Mouse (Mus musculus): ENCODE results near the gene Kynu. TPM values are rescaled to one million over a fixed set of nuclear protein-coding genes. Genes with fewer than 3 reads are reported as not detected.
A peak's percentile ranks its signal among the peaks of the same experiment; 100 is the strongest.

The Kynu gene
- polyA plus RNA-seq, 1 experiment from 2014 or later: 2.4 TPM

DNA sequence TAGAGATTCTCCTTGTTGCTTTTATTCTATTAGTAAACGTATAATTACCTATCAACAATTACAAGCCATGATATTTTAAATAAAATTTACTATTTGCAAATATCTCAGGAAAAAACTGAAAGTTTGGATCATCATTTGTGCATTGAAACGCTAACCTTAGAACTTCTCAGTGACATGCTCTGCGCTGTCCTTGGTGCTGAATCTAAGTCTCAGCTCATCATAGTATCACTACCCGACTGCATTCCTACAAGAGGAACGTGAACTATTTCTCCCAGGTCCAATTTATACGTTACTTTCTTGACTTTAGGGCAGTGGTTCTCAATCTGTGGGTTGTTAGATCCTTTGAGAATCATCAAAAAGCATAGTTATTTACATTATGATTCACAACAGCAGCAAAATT, 58.4 kb downstream of the Kynu start:
- DNase-seq (ENCODE audit: low spot score) (peak; percentile 82), ATAC-seq (replicated peaks; ENCODE audit: low FRiP score, low TSS enrichment, low read depth) (no peak)
- no peak overlapping the region for H3K9ac ChIP-seq (ENCODE audit: low read length)
- no peaks in the 10 kb centered on the region for H3K36me3 ChIP-seq (ENCODE audit: control insufficient read depth, insufficient read depth, low read length)
- 4% methylated on average over 6 of the region's 6 CpGs for WGBS
- H3K27ac ChIP-seq (ENCODE audit: low read depth): no peak overlapping the region
- no peak overlapping the region for H3K4me3 ChIP-seq (ENCODE audit: low read depth, low read length)
- H3K9me3 ChIP-seq (ENCODE audit: control insufficient read depth, low read length): no peaks in the 10 kb centered on the region
- H3K4me1 ChIP-seq (replicated peaks; ENCODE audit: control insufficient read depth, insufficient read depth, low read length): no peaks in the 10 kb centered on the region
- H3K4me2 ChIP-seq (ENCODE audit: low read length): no peak overlapping the region
- no peaks in the 10 kb centered on the region for H3K27me3 ChIP-seq (replicated peaks; ENCODE audit: control insufficient read depth, insufficient read depth, low read length)

DNA sequence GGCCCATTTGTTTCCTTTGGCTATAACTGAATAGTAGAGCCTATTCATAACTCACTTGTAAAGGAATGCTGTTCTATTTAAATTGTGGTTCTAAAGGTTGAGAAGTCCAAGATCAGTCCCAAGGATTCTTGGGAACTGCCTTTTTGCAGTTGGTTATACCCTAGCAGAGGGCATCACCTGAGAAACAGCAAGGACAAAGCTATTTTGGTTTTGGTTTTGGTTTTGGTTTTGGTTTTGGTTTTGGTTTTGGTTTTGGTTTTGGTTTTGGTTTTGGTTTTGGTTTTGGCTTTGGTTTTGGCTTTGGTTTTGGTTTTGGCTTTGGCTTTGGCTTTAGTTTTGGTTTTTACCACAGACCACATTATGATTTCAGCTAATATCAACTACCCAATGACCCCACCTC, 66.0 kb downstream of the Kynu start:
- H3K27ac ChIP-seq (ENCODE audit: low read depth): no peak overlapping the region
- H3K9me3 ChIP-seq (ENCODE audit: control insufficient read depth, low read length): no peaks in the 10 kb centered on the region
- no peaks in the 10 kb centered on the region for H3K27me3 ChIP-seq (replicated peaks; ENCODE audit: control insufficient read depth, insufficient read depth, low read length)
- ATAC-seq (replicated peaks; ENCODE audit: low FRiP score, low TSS enrichment, low read depth) (no peak), DNase-seq (ENCODE audit: low spot score) (no peak)
- H3K4me1 ChIP-seq (replicated peaks; ENCODE audit: control insufficient read depth, insufficient read depth, low read length): no peaks in the 10 kb centered on the region
- H3K4me2 ChIP-seq (ENCODE audit: low read length): no peak overlapping the region
- H3K4me3 ChIP-seq (ENCODE audit: low read depth, low read length): no peak overlapping the region
- H3K36me3 ChIP-seq (ENCODE audit: control insufficient read depth, insufficient read depth, low read length): no peaks in the 10 kb centered on the region
- no peak overlapping the region for H3K9ac ChIP-seq (ENCODE audit: low read length)

DNA sequence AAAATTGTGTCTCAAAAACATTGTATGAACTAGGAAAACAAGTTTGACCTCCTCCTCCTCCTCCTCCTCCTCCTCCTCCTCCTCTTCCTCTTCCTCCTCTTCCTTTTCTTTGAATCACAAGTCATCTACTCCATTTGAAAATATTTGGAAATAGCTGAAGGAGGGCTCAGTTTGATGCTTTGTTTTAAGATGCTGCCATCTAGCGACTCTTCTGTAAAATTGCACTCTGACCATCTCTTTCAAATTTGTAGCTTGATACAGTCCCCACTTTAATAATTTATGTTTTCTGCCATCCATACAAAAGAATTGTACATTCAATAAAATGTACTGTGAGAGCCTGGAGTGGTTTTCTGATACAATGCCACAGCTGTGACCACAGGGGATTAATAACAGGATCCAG, 67.7 kb downstream of the Kynu start:
- no peak for ATAC-seq (replicated peaks; ENCODE audit: low FRiP score, low TSS enrichment, low read depth)
- H3K27ac ChIP-seq (ENCODE audit: low read depth): no peak overlapping the region
- no peak for DNase-seq (ENCODE audit: low spot score)
- 0% methylated on average over 1 of the region's 1 CpGs for WGBS
- H3K9me3 ChIP-seq (ENCODE audit: control insufficient read depth, low read length): no peaks in the 10 kb centered on the region
- H3K4me3 ChIP-seq (ENCODE audit: low read depth, low read length): no peak overlapping the region
- no peaks in the 10 kb centered on the region for H3K36me3 ChIP-seq (ENCODE audit: control insufficient read depth, insufficient read depth, low read length)
- no peak overlapping the region for H3K9ac ChIP-seq (ENCODE audit: low read length)
- no peaks in the 10 kb centered on the region for H3K27me3 ChIP-seq (replicated peaks; ENCODE audit: control insufficient read depth, insufficient read depth, low read length)
- no peaks in the 10 kb centered on the region for H3K4me1 ChIP-seq (replicated peaks; ENCODE audit: control insufficient read depth, insufficient read depth, low read length)
- H3K4me2 ChIP-seq (ENCODE audit: low read length): no peak overlapping the region

DNA sequence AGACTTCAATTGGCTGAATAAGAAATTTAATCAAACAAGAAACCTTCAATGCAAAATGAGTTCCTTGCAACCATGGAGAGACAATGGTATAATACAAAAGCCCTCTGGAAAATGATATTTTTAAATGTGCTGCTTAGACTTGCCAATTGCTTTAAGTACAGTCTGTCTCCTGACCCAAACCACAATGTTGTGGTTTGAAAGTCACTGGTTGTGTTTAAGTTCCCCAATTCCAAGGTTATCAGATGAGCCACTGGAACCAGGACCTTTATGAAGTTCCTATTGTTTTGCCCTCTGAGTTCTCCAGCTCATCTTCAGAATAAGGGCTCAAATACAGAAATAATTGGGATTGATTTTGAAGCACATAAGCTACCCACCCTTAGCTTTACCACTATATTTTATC, 76.7 kb downstream of the Kynu start:
- Histone ChIP-seq H3K4me3 (ENCODE audit: low read depth, low read length) (no peak overlapping the region), H3K4me2 (ENCODE audit: low read length) (no peak overlapping the region), H3K9ac (ENCODE audit: low read length) (no peak overlapping the region), H3K4me1 (replicated peaks; ENCODE audit: control insufficient read depth, insufficient read depth, low read length) (no peaks in the 10 kb centered on the region), H3K27me3 (replicated peaks; ENCODE audit: control insufficient read depth, insufficient read depth, low read length) (no peaks in the 10 kb centered on the region), H3K27ac (ENCODE audit: low read depth) (no peak overlapping the region), H3K36me3 (ENCODE audit: control insufficient read depth, insufficient read depth, low read length) (no peaks in the 10 kb centered on the region), H3K9me3 (ENCODE audit: control insufficient read depth, low read length) (no peaks in the 10 kb centered on the region)
- DNase-seq (ENCODE audit: low spot score): no peak
- no peak for ATAC-seq (replicated peaks; ENCODE audit: low FRiP score, low TSS enrichment, low read depth)

DNA sequence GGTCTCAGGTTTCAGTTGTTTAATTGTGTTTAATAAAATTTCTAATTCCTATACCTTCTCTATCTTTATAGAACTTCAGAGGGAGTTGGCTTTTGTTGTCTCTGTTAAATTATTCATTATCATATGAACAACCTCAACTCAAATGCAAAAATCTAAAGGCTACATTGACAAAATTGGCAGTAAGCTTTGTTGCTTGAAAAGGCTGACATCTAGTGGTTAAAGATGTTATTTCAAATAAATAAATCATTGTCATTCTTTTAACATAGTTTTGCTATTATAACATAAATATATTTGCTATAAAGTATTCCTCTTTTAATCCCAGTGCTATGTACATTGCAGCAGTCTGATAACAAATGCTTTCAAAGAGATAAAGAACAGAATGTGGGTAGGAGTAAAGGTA, 81.4 kb downstream of the Kynu start:
- no peak for ATAC-seq (replicated peaks; ENCODE audit: low FRiP score, low TSS enrichment, low read depth)
- Histone ChIP-seq H3K9me3 (ENCODE audit: control insufficient read depth, low read length) (no peaks in the 10 kb centered on the region), H3K4me3 (ENCODE audit: low read depth, low read length) (no peak overlapping the region), H3K36me3 (ENCODE audit: control insufficient read depth, insufficient read depth, low read length) (no peaks in the 10 kb centered on the region), H3K4me1 (replicated peaks; ENCODE audit: control insufficient read depth, insufficient read depth, low read length) (no peaks in the 10 kb centered on the region), H3K27ac (ENCODE audit: low read depth) (no peak overlapping the region), H3K9ac (ENCODE audit: low read length) (no peak overlapping the region), H3K4me2 (ENCODE audit: low read length) (no peak overlapping the region), H3K27me3 (replicated peaks; ENCODE audit: control insufficient read depth, insufficient read depth, low read length) (no peaks in the 10 kb centered on the region)
- no peak for DNase-seq (ENCODE audit: low spot score)

DNA sequence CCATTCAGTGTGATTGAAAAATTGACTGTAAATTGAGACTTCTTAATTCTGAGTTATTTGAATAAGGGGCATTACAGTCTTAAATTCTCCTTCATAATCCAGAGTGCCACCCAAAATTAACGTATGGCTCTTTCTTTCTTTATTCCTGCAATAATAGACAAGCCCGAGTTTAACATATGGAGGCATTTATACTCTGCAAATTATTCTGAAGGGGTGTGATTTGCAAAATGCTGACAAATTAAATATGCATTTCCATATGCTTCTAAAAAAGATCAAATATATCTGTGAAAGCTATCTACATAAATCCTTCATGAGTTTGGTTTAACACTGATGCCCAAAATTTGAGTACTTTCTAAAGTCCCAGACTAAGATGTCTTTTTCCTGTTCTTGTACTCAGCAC, 91.8 kb downstream of the Kynu start:
- no peaks in the 10 kb centered on the region for H3K4me1 ChIP-seq (replicated peaks; ENCODE audit: control insufficient read depth, insufficient read depth, low read length)
- H3K27me3 ChIP-seq (replicated peaks; ENCODE audit: control insufficient read depth, insufficient read depth, low read length): no peaks in the 10 kb centered on the region
- DNase-seq (ENCODE audit: low spot score) (no peak), ATAC-seq (replicated peaks; ENCODE audit: low FRiP score, low TSS enrichment, low read depth) (no peak)
- no peak overlapping the region for H3K4me3 ChIP-seq (ENCODE audit: low read depth, low read length)
- no peaks in the 10 kb centered on the region for H3K9me3 ChIP-seq (ENCODE audit: control insufficient read depth, low read length)
- WGBS: 84% methylated on average over 2 of the region's 2 CpGs
- no peak overlapping the region for H3K4me2 ChIP-seq (ENCODE audit: low read length)
- no peak overlapping the region for H3K27ac ChIP-seq (ENCODE audit: low read depth)
- no peak overlapping the region for H3K9ac ChIP-seq (ENCODE audit: low read length)
- no peaks in the 10 kb centered on the region for H3K36me3 ChIP-seq (ENCODE audit: control insufficient read depth, insufficient read depth, low read length)

DNA sequence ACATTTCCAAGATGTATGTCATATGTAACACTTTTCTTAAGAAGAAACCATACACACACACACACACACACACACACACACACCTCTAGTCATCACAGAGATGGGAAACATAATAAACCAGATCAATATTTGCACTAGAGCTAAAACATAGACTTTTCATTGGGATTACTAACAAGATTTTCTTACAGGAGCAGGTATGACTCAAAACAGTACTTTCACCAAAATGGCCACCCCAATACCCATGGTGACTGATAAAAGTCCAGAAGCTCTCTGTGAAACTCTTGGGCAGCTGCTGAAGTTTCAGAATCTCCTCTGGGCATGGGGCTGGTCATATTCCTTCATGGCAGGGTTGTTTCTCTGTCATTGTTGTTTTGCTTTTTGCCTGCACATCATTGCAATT, 114.5 kb downstream of the Kynu start:
- Histone ChIP-seq H3K27me3 (replicated peaks; ENCODE audit: control insufficient read depth, insufficient read depth, low read length) (no peaks in the 10 kb centered on the region), H3K36me3 (ENCODE audit: control insufficient read depth, insufficient read depth, low read length) (no peaks in the 10 kb centered on the region), H3K9me3 (ENCODE audit: control insufficient read depth, low read length) (no peaks in the 10 kb centered on the region), H3K9ac (ENCODE audit: low read length) (no peak overlapping the region), H3K4me3 (ENCODE audit: low read depth, low read length) (no peak overlapping the region), H3K4me2 (ENCODE audit: low read length) (no peak overlapping the region), H3K27ac (ENCODE audit: low read depth) (no peak overlapping the region), H3K4me1 (replicated peaks; ENCODE audit: control insufficient read depth, insufficient read depth, low read length) (no peaks in the 10 kb centered on the region)
- no peak for ATAC-seq (replicated peaks; ENCODE audit: low FRiP score, low TSS enrichment, low read depth)
- no peak for DNase-seq (ENCODE audit: low spot score)

DNA sequence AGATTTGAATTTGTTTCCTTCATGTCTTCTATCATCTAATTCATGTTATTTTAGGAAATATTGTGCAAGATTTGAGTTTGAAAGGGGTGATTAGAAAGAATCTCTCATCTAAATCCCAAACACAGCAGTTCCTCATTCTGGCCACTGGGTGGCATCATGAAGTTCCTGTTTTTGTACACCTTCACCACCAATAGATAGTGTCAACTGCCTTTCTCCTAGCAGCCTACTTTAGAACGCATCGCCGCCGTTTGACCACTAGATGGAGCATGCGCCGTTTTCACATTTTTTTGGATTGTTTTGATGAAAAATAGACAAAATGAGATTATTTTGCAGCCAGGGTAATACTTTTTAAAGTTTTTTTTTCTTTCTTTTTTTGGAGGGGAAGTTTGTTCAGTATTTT, 118.5 kb downstream of the Kynu start:
- no peak overlapping the region for H3K27ac ChIP-seq (ENCODE audit: low read depth)
- DNase-seq (ENCODE audit: low spot score) (peak; percentile 65), ATAC-seq (replicated peaks; ENCODE audit: low FRiP score, low TSS enrichment, low read depth) (no peak)
- H3K9me3 ChIP-seq (ENCODE audit: control insufficient read depth, low read length): no peaks in the 10 kb centered on the region
- WGBS: under 1% methylated on average over 6 of the region's 6 CpGs
- H3K9ac ChIP-seq (ENCODE audit: low read length): no peak overlapping the region
- H3K4me1 ChIP-seq (replicated peaks; ENCODE audit: control insufficient read depth, insufficient read depth, low read length): no peaks in the 10 kb centered on the region
- no peaks in the 10 kb centered on the region for H3K36me3 ChIP-seq (ENCODE audit: control insufficient read depth, insufficient read depth, low read length)
- no peak overlapping the region for H3K4me2 ChIP-seq (ENCODE audit: low read length)
- H3K4me3 ChIP-seq (ENCODE audit: low read depth, low read length): no peak overlapping the region
- no peaks in the 10 kb centered on the region for H3K27me3 ChIP-seq (replicated peaks; ENCODE audit: control insufficient read depth, insufficient read depth, low read length)

DNA sequence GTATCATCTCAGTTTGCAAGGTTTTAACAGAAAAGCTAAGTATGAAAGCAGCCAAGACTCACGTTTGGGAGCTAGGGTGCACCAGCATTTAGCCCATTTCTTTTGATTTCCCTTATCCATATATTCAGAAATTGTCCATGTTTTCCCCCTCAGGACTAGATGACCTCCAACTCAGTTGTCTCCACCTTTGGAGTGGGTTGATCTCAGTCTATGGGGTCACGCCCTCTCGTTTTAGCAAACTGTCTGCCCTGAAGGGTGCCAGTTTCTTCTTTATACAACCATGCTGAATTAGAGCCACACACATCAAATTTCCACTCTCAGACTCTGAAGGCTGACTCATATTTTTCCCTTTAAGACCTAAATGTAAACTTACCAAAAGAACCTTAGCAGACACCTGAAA, 119.0 kb downstream of the Kynu start:
- Histone ChIP-seq H3K36me3 (ENCODE audit: control insufficient read depth, insufficient read depth, low read length) (no peaks in the 10 kb centered on the region), H3K27me3 (replicated peaks; ENCODE audit: control insufficient read depth, insufficient read depth, low read length) (no peaks in the 10 kb centered on the region), H3K27ac (ENCODE audit: low read depth) (no peak overlapping the region), H3K4me1 (replicated peaks; ENCODE audit: control insufficient read depth, insufficient read depth, low read length) (no peaks in the 10 kb centered on the region), H3K4me3 (ENCODE audit: low read depth, low read length) (no peak overlapping the region), H3K9ac (ENCODE audit: low read length) (no peak overlapping the region), H3K9me3 (ENCODE audit: control insufficient read depth, low read length) (no peaks in the 10 kb centered on the region), H3K4me2 (ENCODE audit: low read length) (no peak overlapping the region)
- ATAC-seq (replicated peaks; ENCODE audit: low FRiP score, low TSS enrichment, low read depth): no peak
- whole genome bisulfite sequencing: 49% methylated on average over 3 of the region's 3 CpGs
- no peak for DNase-seq (ENCODE audit: low spot score)
